Mouse (Mus musculus) MEL (cell line): ENCODE data around the gene Ccdc80. TPM values are rescaled to one million over a fixed set of nuclear protein-coding genes. Genes with fewer than 3 reads are reported as not detected.

Source experiments
- DNase-seq: peaks from one replicate; pipeline ENCODE4 v3.0.0; 2011; ENCODE audit warnings: low read depth, low spot score
- H3K27ac ChIP-seq: 2 replicates; pipeline ENCODE4 v1.5.1; 2012; ENCODE audit warnings: low read depth, mild to moderate bottlenecking, control low read depth, low read length, moderate library complexity; ENCODE audit not compliant: control insufficient read depth
- H3K27me3 ChIP-seq, 2 experiments: fragments of 150-350 bp in 1 of 2; sonication (generic) in 1 of 2; 2 replicates each; pipeline ENCODE4 v1.6.1; 2012; ENCODE audit warnings: low read length in 2 of 2, mild to moderate bottlenecking in 2 of 2, improper control_type of control experiment in 1 of 2, moderate library complexity in 1 of 2; ENCODE audit not compliant: insufficient read depth in 2 of 2, control insufficient read depth in 1 of 2
- H3K36me3 ChIP-seq, 2 experiments: 2 replicates each; pipeline ENCODE4 v1.6.1; 2012 to 2014; ENCODE audit warnings: low read length in 2 of 2, improper control_type of control experiment in 1 of 2, inconsistent platforms in 1 of 2, mild to moderate bottlenecking in 1 of 2; ENCODE audit not compliant: insufficient read depth in 2 of 2, control insufficient read depth in 1 of 2
- H3K4me1 ChIP-seq, 2 experiments: fragments of 150-350 bp in 1 of 2; sonication (generic) in 1 of 2; 2 replicates each; pipeline ENCODE4 v1.6.1; 2012; ENCODE audit warnings: low read length in 2 of 2, improper control_type of control experiment in 1 of 2, mild to moderate bottlenecking in 1 of 2; ENCODE audit not compliant: insufficient read depth in 2 of 2, control insufficient read depth in 1 of 2
- H3K4me3 ChIP-seq, 2 experiments: fragments of 150-350 bp in 1 of 2; sonication (generic) in 1 of 2; 2 replicates each; pipeline ENCODE4 v1.5.1; 2012; ENCODE audit warnings: low read depth in 2 of 2, low read length in 2 of 2, mild to moderate bottlenecking in 2 of 2, moderate library complexity in 2 of 2, control low read depth in 1 of 2, improper control_type of control experiment in 1 of 2; ENCODE audit not compliant: control insufficient read depth in 1 of 2, insufficient read depth in 1 of 2
- H3K79me2 ChIP-seq: 2 replicates; pipeline ENCODE4 v1.6.1; 2012; ENCODE audit warnings: mild to moderate bottlenecking, low read length, moderate library complexity; ENCODE audit not compliant: control insufficient read depth, poor library complexity, insufficient read depth
- H3K9ac ChIP-seq: 2 replicates; pipeline ENCODE4 v1.6.1; 2012; ENCODE audit warnings: low read depth, mild to moderate bottlenecking, control low read depth, low read length, moderate library complexity; ENCODE audit not compliant: control insufficient read depth, poor library complexity, severe bottlenecking
- H3K9me3 ChIP-seq: fragments of 150-350 bp; sonication (generic); replicated peaks from 2 replicates; pipeline ENCODE4 v1.6.1; 2012; ENCODE audit warnings: mild to moderate bottlenecking, low read length, improper control_type of control experiment, moderate library complexity; ENCODE audit not compliant: insufficient read depth
- BHLHE40 ChIP-seq: IDR thresholded peaks from 2 replicates; pipeline ENCODE4 v1.6.1; 2012; ENCODE audit warnings: low read depth, mild to moderate bottlenecking, inconsistent platforms, low read length, improper control_type of control experiment, borderline replicate concordance
- CHD1 ChIP-seq: IDR thresholded peaks from 2 replicates; pipeline ENCODE4 v1.6.1; 2012; ENCODE audit warnings: low read depth, mild to moderate bottlenecking, inconsistent platforms, low read length, improper control_type of control experiment
- E2F4 ChIP-seq: IDR thresholded peaks from 2 replicates; pipeline ENCODE4 v1.6.1; 2011; ENCODE audit warnings: low read depth, low read length, improper control_type of control experiment, borderline replicate concordance
- EP300 ChIP-seq, 2 experiments: IDR thresholded peaks; 2 replicates each; pipeline ENCODE4 v1.6.1; 2011; ENCODE audit warnings: improper control_type of control experiment in 2 of 2, low read length in 2 of 2, low read depth in 1 of 2, mild to moderate bottlenecking in 1 of 2
- ETS1 ChIP-seq: IDR thresholded peaks from 2 replicates; pipeline ENCODE4 v1.6.1; 2012; ENCODE audit warnings: low read depth, mild to moderate bottlenecking, inconsistent platforms, low read length, improper control_type of control experiment, moderate library complexity
- GATA1 ChIP-seq: IDR thresholded peaks from 2 replicates; pipeline ENCODE4 v1.6.1; 2011; ENCODE audit warnings: low read depth, low read length, improper control_type of control experiment
- HCFC1 ChIP-seq: IDR thresholded peaks from 2 replicates; pipeline ENCODE4 v1.6.1; 2012; ENCODE audit warnings: low read depth, mild to moderate bottlenecking, inconsistent platforms, low read length, improper control_type of control experiment, moderate library complexity
- MEF2A ChIP-seq: IDR thresholded peaks from 2 replicates; pipeline ENCODE4 v1.6.1; 2014; ENCODE audit warnings: low read depth, mild to moderate bottlenecking, inconsistent platforms, low read length, improper control_type of control experiment; ENCODE audit not compliant: poor library complexity, insufficient replicate concordance, severe bottlenecking; ENCODE audit errors: extremely low read depth
- MXI1 ChIP-seq: IDR thresholded peaks from 2 replicates; pipeline ENCODE4 v1.6.1; 2011; ENCODE audit warnings: mild to moderate bottlenecking, low read depth, low read length, improper control_type of control experiment
- NELFE ChIP-seq: IDR thresholded peaks from 2 replicates; pipeline ENCODE4 v1.6.1; 2011; ENCODE audit warnings: low read depth, low read length, improper control_type of control experiment
- NRF1 ChIP-seq: IDR thresholded peaks from 2 replicates; pipeline ENCODE4 v1.6.1; 2014; ENCODE audit warnings: low read depth, mild to moderate bottlenecking, inconsistent platforms, low read length, improper control_type of control experiment, moderate library complexity; ENCODE audit not compliant: poor library complexity, insufficient read depth, severe bottlenecking
- POLR2A ChIP-seq, 2 experiments: IDR thresholded peaks; 2 replicates each; pipeline ENCODE4 v1.6.1; 2011 to 2012; ENCODE audit warnings: low read length in 2 of 2, mild to moderate bottlenecking in 2 of 2, control low read depth in 1 of 2, improper control_type of control experiment in 1 of 2, low read depth in 1 of 2, moderate library complexity in 1 of 2; ENCODE audit not compliant: control insufficient read depth in 1 of 2, insufficient read depth in 1 of 2, poor library complexity in 1 of 2
- POLR2AphosphoS2 ChIP-seq: IDR thresholded peaks from 2 replicates; pipeline ENCODE4 v1.6.1; 2011; ENCODE audit warnings: low read length, improper control_type of control experiment
- TBP ChIP-seq: IDR thresholded peaks from 2 replicates; pipeline ENCODE4 v1.8.0; 2011; ENCODE audit warnings: low read depth, low read length, improper control_type of control experiment
- TCF12 ChIP-seq: IDR thresholded peaks from 2 replicates; pipeline ENCODE4 v1.6.1; 2014; ENCODE audit warnings: low read depth, mild to moderate bottlenecking, inconsistent platforms, low read length, improper control_type of control experiment, moderate library complexity
- ZKSCAN1 ChIP-seq: IDR thresholded peaks from 2 replicates; pipeline ENCODE4 v1.6.1; 2012; ENCODE audit warnings: low read depth, mild to moderate bottlenecking, inconsistent platforms, low read length, improper control_type of control experiment, moderate library complexity
- ZMIZ1 ChIP-seq: IDR thresholded peaks from 2 replicates; pipeline ENCODE4 v1.6.1; 2012; ENCODE audit warnings: low read depth, mild to moderate bottlenecking, inconsistent platforms, low read length, improper control_type of control experiment, moderate library complexity
- polyA plus RNA-seq, 2 experiments: library from polyadenylated mRNA; stranded (reverse) in 1 of 2; unstranded in 1 of 2; fragments of >175 nt in 1 of 2; fragments of >200 nt in 1 of 2; gene quantifications; 2 replicates each; pipeline versions ENCODE4 v1.2.1 to v1.2.4; 2012; ENCODE audit warnings: low replicate concordance in 2 of 2, low read depth in 1 of 2; ENCODE audit not compliant: insufficient read length in 2 of 2, insufficient read depth in 1 of 2, missing spikeins in 1 of 2
- total RNA-seq: library from RNA; depleted of rRNA; stranded (reverse); fragments of 300-350 nt; gene quantifications from 2 replicates; pipeline ENCODE4 v1.2.3, GENCODE M21; 2012

Ccdc80 gene
- total and polyA plus RNA-seq, 3 experiments, result not detected

- Histone ChIP-seq H3K4me1 (no peaks in the 10 kb centered on the region; a peak in 1 of 4 replicates), H3K9ac (no peak overlapping the region), H3K27ac (no peak overlapping the region), H3K27me3 (peaks cover 2 to 4% of the 10 kb centered on the region in 2 experiments), H3K36me3 (no peaks in the 10 kb centered on the region), H3K4me3 (no peak overlapping the region)
- TF ChIP-seq NRF1 (no peak), EP300 (IDR thresholded peaks at IDR 0.05; ENCODE audit: low read depth in 1 of 2, low read length in 2 of 2) (no peak), POLR2A (IDR thresholded peaks at IDR 0.05; ENCODE audit: control insufficient read depth in 1 of 2, insufficient read depth in 1 of 2, low read depth in 1 of 2, low read length in 2 of 2, poor library complexity in 1 of 2) (no peak), MEF2A (no peak), TCF12 (no peak), TBP (no peak), MXI1 (no peak), POLR2AphosphoS2 (no peak), ZKSCAN1 (no peak), GATA1 (no peak), ZMIZ1 (no peak), HCFC1 (no peak)
- TF ChIP-seq, all 39 proteins: peak for 0
- no peak for DNase-seq
- no peaks in the 10 kb centered on the region for H3K9me3 ChIP-seq
- no peaks in the 10 kb centered on the region for H3K79me2 ChIP-seq
Observed at GRCm38 (mm10) chr16:45098186-45098885, 5.1 kb downstream of the Ccdc80 start.

- no peak overlapping the region for H3K4me3 ChIP-seq
- no peak for DNase-seq
Observed at GRCm38 (mm10) chr16:45098886-45099210, 5.6 kb downstream of the Ccdc80 start.

More at GRCm38 (mm10) chr16:45098886-45099210, 5.6 kb downstream of the Ccdc80 start:
- Histone ChIP-seq H3K36me3 (no peaks in the 10 kb centered on the region), H3K27ac (no peak overlapping the region), H3K9me3 (no peaks in the 10 kb centered on the region), H3K79me2 (no peaks in the 10 kb centered on the region), H3K4me1 (no peaks in the 10 kb centered on the region; a peak in 1 of 4 replicates), H3K27me3 (peaks cover 2 to 4% of the 10 kb centered on the region in 2 experiments), H3K9ac (no peak overlapping the region)
- TF ChIP-seq MEF2A, result no peak
- no peak for TF ChIP-seq NELFE
- TF ChIP-seq ZMIZ1, result no peak
- no peak for TF ChIP-seq E2F4
- TF ChIP-seq BHLHE40, result no peak
- no peak for TF ChIP-seq MXI1
- TF ChIP-seq CHD1, result no peak
- TF ChIP-seq ETS1, result no peak
- TF ChIP-seq, all 39 proteins: peak for 0
